Mouse (Mus musculus): ENCODE data around the gene Gpr160. TPM values are rescaled to one million over a fixed set of nuclear protein-coding genes. Genes with fewer than 3 reads are reported as not detected.

Gpr160 gene
- total RNA-seq, 2 experiments from 2014 or later, result 1.5 to 1.7 TPM

DNA sequence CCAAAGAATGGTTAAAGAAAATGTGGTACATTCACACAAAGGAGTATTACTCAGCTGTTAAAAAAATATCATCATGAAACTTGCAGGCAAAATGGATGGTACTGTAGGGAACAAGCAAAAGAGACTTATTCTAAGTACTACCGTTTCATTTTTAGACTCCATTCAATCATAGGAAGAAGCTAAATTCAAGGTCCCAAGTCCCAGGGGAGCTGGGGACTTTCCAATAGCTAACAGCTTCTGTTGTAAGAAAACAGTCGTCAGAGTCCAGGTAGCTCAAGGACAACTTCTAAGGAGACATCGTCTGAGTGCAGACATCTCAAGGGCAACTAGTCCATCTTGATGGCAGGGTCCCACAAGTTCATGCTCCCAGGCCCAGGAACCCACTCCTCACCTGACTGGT lies 71.9 kb downstream of the Gpr160 start:
- intact Hi-C loops (cut with DNase I), result no loop called here
- Histone ChIP-seq H3K27ac (no peak overlapping the region), H3K4me3 (no peak overlapping the region)
- no peak for DNase-seq (ENCODE audit: extremely low spot score in 1 of 2, low spot score in 2 of 2)
- TF ChIP-seq CTCF (IDR thresholded peaks at IDR 0.05), result no peak

DNA sequence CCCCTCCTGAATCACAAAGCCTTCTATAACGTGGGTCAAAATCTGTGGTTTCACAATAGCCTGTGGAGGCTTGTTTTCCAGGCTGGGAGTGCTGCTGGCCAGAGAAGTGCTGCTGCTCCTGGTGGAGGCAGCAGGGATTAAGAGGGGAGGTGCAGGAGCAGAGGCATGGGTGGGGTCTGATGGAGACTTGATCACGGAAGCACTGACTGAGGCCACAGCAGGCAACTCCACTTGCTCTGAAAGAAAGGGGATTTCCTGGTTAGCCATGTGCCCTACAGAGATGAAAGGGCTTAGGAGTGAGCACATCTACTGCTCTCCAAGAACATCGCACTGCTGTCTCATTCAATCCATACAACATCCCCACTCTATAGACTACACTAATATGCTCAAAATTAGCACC lies 74.1 kb downstream of the Gpr160 start:
- Histone ChIP-seq H3K27ac (no peak overlapping the region), H3K4me3 (no peak overlapping the region)
- DNase-seq (ENCODE audit: extremely low spot score in 1 of 2, low spot score in 2 of 2), result no peak
- TF ChIP-seq CTCF (IDR thresholded peaks at IDR 0.05), result peak; percentile 26; the same call in 1 of the 2 replicates
- intact Hi-C loops (cut with DNase I), result no loop called here

DNA sequence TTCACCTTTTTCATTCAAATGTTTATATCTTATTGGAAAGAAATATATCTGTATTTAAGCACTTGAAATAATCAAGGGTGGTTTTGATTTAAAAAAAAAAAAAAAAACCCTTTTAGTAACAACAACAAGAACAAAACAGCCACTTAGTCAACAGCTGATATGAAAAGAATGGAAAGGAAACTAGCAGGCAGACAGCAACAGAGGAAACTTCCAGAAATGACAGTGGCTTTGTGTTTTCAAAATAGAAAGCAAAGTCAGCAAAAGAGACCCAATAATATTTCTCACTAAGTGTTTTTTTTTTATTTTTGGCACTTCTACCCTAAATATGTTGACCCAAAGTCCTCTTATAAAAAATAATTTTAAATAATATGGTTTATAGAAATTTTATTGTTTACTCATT lies 78.6 kb downstream of the Gpr160 start:
- no peak for DNase-seq (ENCODE audit: extremely low spot score in 1 of 2, low spot score in 2 of 2)
- Histone ChIP-seq H3K27ac (no peak overlapping the region), H3K4me3 (no peak overlapping the region)
- no peak for TF ChIP-seq CTCF (IDR thresholded peaks at IDR 0.05)
- intact Hi-C loops (cut with DNase I), result no loop called here

Other genes with a start within 250 kb of the Gpr160 start
- not detected for gene Lrriq4, start 211.4 kb upstream of the Gpr160 start, total RNA-seq (2021)
- not detected for gene Lrrc34, start 208.1 kb upstream of the Gpr160 start, total RNA-seq (2021)
- not detected for gene Lrrc31, start 156.1 kb upstream of the Gpr160 start, total RNA-seq (2021)
- gene Samd7, start 109.7 kb upstream of the Gpr160 start, total RNA-seq (2021), result not detected
- 100 to 1,000 TPM; 102 to 110 TPM for gene Sec62, start 63.1 kb upstream of the Gpr160 start, total RNA-seq (2021)
- 10 to 100 TPM; 40.8 to 41.3 TPM for gene Phc3, start 113.5 kb downstream of the Gpr160 start, total RNA-seq (2021)
- gene Prkci, start 139.8 kb downstream of the Gpr160 start, total RNA-seq (2021), result 10 to 100 TPM; 58.0 to 59.9 TPM
- gene Skil, start 239.1 kb downstream of the Gpr160 start, total RNA-seq (2021), result 10 to 100 TPM; 65.8 to 68.1 TPM

Data from left cerebral cortex, adult 2 months (tissue).